Mouse (Mus musculus): ENCODE data around the gene Anapc2. TPM values are rescaled to one million over a fixed set of nuclear protein-coding genes. Genes with fewer than 3 reads are reported as not detected.

Gene Anapc2
- polyA plus RNA-seq, 1 experiment from 2014 or later = 89.0 TPM

DNA sequence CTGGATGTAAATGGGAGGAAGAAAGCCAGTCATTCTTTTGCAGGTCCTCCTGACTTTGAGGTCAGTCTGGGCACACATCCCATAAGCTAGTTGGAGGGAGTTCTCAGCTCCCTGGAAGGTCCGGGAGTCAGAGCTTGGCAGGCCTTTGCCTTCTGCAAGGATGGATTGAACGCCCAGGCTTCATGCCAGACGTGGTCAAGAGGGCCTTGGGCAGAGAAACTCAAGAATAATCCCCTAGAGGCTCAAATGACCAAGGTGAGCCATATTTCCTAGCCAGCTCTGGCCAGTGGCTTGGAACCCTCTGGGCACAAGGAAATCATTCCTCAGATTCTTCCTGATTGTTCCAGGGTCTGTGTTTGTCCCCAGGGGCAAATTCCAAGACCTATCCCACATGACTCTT is 7.4 kb upstream of the Anapc2 start:
- no peak overlapping the region for H3K27ac ChIP-seq (ENCODE audit: low read length)
- H3K27me3 ChIP-seq (replicated peaks; ENCODE audit: insufficient read depth, low read length) = no peaks in the 10 kb centered on the region
- no peak overlapping the region for H3K9ac ChIP-seq (replicated peaks; ENCODE audit: low read depth)
- H3K36me3 ChIP-seq (ENCODE audit: insufficient read depth, low read length) = no peaks in the 10 kb centered on the region
- WGBS = 45% methylated on average over 3 of the region's 3 CpGs
- TF ChIP-seq EP300 (IDR thresholded peaks at IDR 0.05) (no peak), CTCF (IDR thresholded peaks at IDR 0.05) (no peak)
- H3K4me3 ChIP-seq (ENCODE audit: low read depth, low read length) = no peak overlapping the region
- H3K4me2 ChIP-seq (replicated peaks; ENCODE audit: low read depth, low read length) = no peak overlapping the region
- DNase-seq (ENCODE audit: low spot score) (no peak), ATAC-seq (no peak)
- H3K4me1 ChIP-seq (ENCODE audit: insufficient read depth, low read depth, low read length) = peaks cover 14% of the 10 kb centered on the region; the same call in 1 of the 2 replicates
- no peaks in the 10 kb centered on the region for H3K9me3 ChIP-seq (ENCODE audit: low read length)

DNA sequence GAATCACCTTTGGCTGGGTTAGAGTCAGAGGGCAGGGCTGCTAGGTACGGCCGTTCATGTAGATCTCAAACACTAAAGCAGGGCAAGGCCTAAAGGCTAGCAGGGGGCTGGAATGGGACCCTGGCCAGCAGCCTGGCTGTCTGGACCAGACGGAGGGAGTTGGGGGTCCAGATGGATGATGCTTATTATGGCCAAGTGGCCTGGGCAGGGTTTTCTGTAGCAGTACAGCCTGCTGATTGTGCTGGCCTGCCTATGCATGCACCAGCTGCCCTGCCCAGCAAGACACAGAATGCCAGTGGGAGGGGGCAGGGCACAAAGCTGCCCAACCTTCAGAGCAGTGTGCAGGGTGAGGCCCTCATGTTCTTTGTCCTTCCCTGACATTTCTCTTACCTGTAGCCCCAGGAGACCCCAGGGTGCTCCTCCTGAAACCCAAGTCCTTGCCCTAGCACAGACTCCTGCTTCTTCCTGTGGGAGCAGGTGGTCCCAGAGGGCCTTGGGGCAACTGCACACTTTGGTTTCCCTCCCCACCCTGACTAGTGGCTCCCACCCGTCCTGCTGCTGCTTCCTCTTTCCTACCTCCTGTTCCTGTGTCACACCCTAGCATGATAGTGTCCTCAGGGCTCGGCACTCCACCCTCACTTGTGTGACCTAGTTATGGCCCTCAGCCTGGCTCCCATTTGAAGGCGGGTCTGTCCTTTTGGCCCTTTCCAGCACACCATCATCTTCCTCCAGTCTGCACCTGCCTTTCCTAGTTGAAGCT is 6.2 kb upstream of the Anapc2 start:
- DNase-seq (ENCODE audit: low spot score) = peak; percentile 54
- H3K9ac ChIP-seq (replicated peaks; ENCODE audit: low read depth) = 0 out of 2 replicates have a peak overlapping the region, but pooled peaks have one; percentile 34
- TF ChIP-seq CTCF (IDR thresholded peaks at IDR 0.05) = no peak
- no peak for TF ChIP-seq EP300 (IDR thresholded peaks at IDR 0.05)
- H3K9me3 ChIP-seq (ENCODE audit: low read length) = no peaks in the 10 kb centered on the region
- 54% methylated on average over 6 of the region's 6 CpGs for WGBS
- peak overlapping the region; percentile 43; the same call in 1 of the 2 replicates for H3K27ac ChIP-seq (ENCODE audit: low read length)
- no peaks in the 10 kb centered on the region for H3K36me3 ChIP-seq (ENCODE audit: insufficient read depth, low read length)
- no peak overlapping the region for H3K4me3 ChIP-seq (ENCODE audit: low read depth, low read length)
- ATAC-seq = no peak
- H3K27me3 ChIP-seq (replicated peaks; ENCODE audit: insufficient read depth, low read length) = no peaks in the 10 kb centered on the region
- H3K4me1 ChIP-seq (ENCODE audit: insufficient read depth, low read depth, low read length) = peaks cover 18% of the 10 kb centered on the region; the same call in 1 of the 2 replicates
- H3K4me2 ChIP-seq (replicated peaks; ENCODE audit: low read depth, low read length) = no peak overlapping the region

DNA sequence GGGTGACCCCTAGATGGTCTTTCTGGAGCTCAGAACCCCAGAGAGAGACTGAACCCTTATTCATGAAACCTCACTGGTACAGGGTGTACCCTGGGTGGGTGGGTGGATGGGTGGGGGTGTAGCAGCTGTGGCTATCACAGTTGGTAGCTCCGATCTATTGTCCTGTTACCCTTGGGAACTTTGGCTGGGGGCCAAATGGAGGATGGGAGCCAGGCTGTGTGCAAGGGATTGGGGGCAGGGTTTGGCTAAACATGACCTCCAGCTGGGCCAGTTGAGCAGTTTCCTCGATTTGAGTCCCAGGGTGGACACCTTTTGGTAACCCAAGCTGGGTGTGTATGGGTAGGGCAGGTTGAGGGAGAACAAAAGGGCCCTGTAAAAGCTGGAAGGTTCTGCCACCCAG is 5.6 kb upstream of the Anapc2 start:
- Histone ChIP-seq H3K4me1 (ENCODE audit: insufficient read depth, low read depth, low read length) (peaks cover 24% of the 10 kb centered on the region; the same call in 1 of the 2 replicates), H3K4me3 (ENCODE audit: low read depth, low read length) (no peak overlapping the region), H3K36me3 (ENCODE audit: insufficient read depth, low read length) (no peaks in the 10 kb centered on the region), H3K27me3 (replicated peaks; ENCODE audit: insufficient read depth, low read length) (no peaks in the 10 kb centered on the region), H3K27ac (ENCODE audit: low read length) (peak overlapping the region; percentile 43; the same call in 1 of the 2 replicates), H3K9me3 (ENCODE audit: low read length) (no peaks in the 10 kb centered on the region), H3K4me2 (replicated peaks; ENCODE audit: low read depth, low read length) (no peak overlapping the region), H3K9ac (replicated peaks; ENCODE audit: low read depth) (0 out of 2 replicates have a peak overlapping the region, but pooled peaks have one; percentile 34)
- TF ChIP-seq CTCF (IDR thresholded peaks at IDR 0.05) (no peak), EP300 (IDR thresholded peaks at IDR 0.05) (no peak)
- ATAC-seq = no peak
- 12% methylated on average over 2 of the region's 2 CpGs for WGBS
- DNase-seq (ENCODE audit: low spot score) = no peak

DNA sequence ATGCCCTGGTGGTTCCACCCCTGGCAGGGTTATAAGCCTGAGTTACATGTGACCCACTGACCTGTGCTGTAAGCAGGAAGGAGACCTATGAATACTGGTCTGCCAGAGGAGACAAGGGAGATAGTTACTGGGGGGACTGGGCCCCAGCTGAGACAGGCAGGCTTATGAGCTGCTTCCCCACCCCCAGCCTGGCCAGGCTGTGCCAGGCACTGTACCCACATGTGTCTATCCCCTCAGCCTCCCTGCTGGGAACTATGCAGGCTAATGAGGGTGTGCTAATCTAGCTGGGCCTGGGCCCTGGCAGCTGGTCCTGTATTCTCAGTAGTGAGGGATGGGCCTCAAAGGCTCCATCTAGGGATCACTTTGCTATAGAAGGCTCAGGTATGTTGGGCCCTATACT is 5.0 kb upstream of the Anapc2 start:
- DNase-seq (ENCODE audit: low spot score) (no peak), ATAC-seq (no peak)
- Histone ChIP-seq H3K4me2 (replicated peaks; ENCODE audit: low read depth, low read length) (no peak overlapping the region), H3K4me1 (ENCODE audit: insufficient read depth, low read depth, low read length) (peaks cover 24% of the 10 kb centered on the region; the same call in 1 of the 2 replicates), H3K9me3 (ENCODE audit: low read length) (no peaks in the 10 kb centered on the region), H3K36me3 (ENCODE audit: insufficient read depth, low read length) (no peaks in the 10 kb centered on the region), H3K9ac (replicated peaks; ENCODE audit: low read depth) (no peak overlapping the region), H3K27me3 (replicated peaks; ENCODE audit: insufficient read depth, low read length) (no peaks in the 10 kb centered on the region), H3K27ac (ENCODE audit: low read length) (no peak overlapping the region), H3K4me3 (ENCODE audit: low read depth, low read length) (no peak overlapping the region)
- TF ChIP-seq CTCF (IDR thresholded peaks at IDR 0.05) (no peak), EP300 (IDR thresholded peaks at IDR 0.05) (no peak)

DNA sequence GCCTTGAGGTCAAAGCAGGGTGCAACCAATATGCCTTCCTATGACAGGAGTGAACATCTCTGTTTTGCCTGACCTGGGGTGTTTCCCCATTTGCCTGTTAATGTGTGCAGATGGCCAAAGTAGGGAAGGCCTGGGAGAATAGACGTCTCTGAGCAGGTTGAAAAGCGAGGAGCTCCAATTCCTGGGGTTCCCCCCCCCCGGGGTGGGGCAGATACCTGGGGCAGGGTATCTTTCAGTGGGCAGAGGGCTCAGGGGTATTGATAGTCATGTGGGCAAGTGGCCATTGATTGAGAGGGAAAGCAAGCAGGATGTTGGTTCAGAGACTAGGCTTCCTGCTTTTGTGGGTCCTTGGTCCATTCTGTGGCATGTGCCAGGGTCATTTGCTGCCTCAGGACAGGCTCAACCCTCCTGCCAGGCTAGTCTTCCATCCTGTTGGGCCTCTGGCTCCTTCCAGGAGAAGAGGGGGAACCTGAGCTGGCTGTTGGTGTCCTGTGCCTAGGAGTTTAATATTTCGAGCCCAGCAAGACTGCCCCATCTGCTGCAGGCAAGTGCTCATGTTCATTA is 4.5 kb upstream of the Anapc2 start:
- Histone ChIP-seq H3K27me3 (replicated peaks; ENCODE audit: insufficient read depth, low read length) (no peaks in the 10 kb centered on the region), H3K4me1 (ENCODE audit: insufficient read depth, low read depth, low read length) (peaks cover 25% of the 10 kb centered on the region; the same call in 1 of the 2 replicates), H3K4me3 (ENCODE audit: low read depth, low read length) (no peak overlapping the region), H3K36me3 (ENCODE audit: insufficient read depth, low read length) (no peaks in the 10 kb centered on the region), H3K4me2 (replicated peaks; ENCODE audit: low read depth, low read length) (no peak overlapping the region), H3K27ac (ENCODE audit: low read length) (no peak overlapping the region), H3K9ac (replicated peaks; ENCODE audit: low read depth) (no peak overlapping the region), H3K9me3 (ENCODE audit: low read length) (no peaks in the 10 kb centered on the region)
- 75% methylated on average over 4 of the region's 4 CpGs for WGBS
- TF ChIP-seq EP300 (IDR thresholded peaks at IDR 0.05) (no peak), CTCF (IDR thresholded peaks at IDR 0.05) (no peak)
- DNase-seq (ENCODE audit: low spot score) (no peak), ATAC-seq (no peak)

DNA sequence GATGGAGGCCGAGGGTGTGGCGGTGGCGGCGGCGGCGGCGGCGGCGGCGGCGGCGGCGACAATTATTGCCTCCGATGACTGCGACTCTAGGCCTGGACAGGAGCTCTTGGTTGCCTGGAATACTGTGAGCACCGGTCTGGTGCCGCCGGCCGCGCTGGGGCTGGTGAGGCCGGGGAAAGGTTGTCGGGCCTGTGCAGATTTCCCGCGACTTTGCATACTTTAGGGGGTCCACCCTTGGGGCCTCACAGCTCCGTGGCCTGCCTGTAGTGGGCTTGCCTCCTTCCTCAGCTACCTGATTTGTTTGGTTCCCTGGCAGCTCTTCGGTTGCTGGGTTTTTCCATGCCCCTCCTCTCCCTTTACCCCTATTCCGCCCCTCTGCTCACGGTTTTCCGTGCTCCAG is 237 bp downstream of the Anapc2 start:
- no peaks in the 10 kb centered on the region for H3K27me3 ChIP-seq (replicated peaks; ENCODE audit: insufficient read depth, low read length)
- peak overlapping the region; percentile 88 for H3K4me2 ChIP-seq (replicated peaks; ENCODE audit: low read depth, low read length)
- WGBS = 1% methylated on average over 24 of the region's 29 CpGs
- H3K27ac ChIP-seq (ENCODE audit: low read length) = peak overlapping the region; percentile 33; the same call in 1 of the 2 replicates
- no peaks in the 10 kb centered on the region for H3K9me3 ChIP-seq (ENCODE audit: low read length)
- no peak for DNase-seq (ENCODE audit: low spot score)
- H3K4me3 ChIP-seq (ENCODE audit: low read depth, low read length) = peak overlapping the region; percentile 56
- TF ChIP-seq EP300 (IDR thresholded peaks at IDR 0.05) (no peak), CTCF (IDR thresholded peaks at IDR 0.05) (no peak)
- H3K4me1 ChIP-seq (ENCODE audit: insufficient read depth, low read depth, low read length) = peaks cover 21% of the 10 kb centered on the region; the same call in 1 of the 2 replicates
- ATAC-seq = peak; percentile 26
- H3K36me3 ChIP-seq (ENCODE audit: insufficient read depth, low read length) = peaks cover 15% of the 10 kb centered on the region; the same call in 1 of the 2 replicates
- H3K9ac ChIP-seq (replicated peaks; ENCODE audit: low read depth) = peak overlapping the region; percentile 81

All from lung, postnatal 0 days (tissue).